Mouse (Mus musculus) MEL (cell line): Measurements from ENCODE around the gene Esr1. TPM values are rescaled to one million over a fixed set of nuclear protein-coding genes. Genes with fewer than 3 reads are reported as not detected.

ENCODE experiments used
- DNase-seq: peaks from one replicate; pipeline ENCODE4 v3.0.0; 2011; ENCODE audit warnings: low read depth, low spot score
- H3K27ac ChIP-seq: 2 replicates; pipeline ENCODE4 v1.5.1; 2012; ENCODE audit warnings: low read depth, mild to moderate bottlenecking, control low read depth, low read length, moderate library complexity; ENCODE audit not compliant: control insufficient read depth
- H3K27me3 ChIP-seq, 2 experiments: fragments of 150-350 bp in 1 of 2; sonication (generic) in 1 of 2; 2 replicates each; pipeline ENCODE4 v1.6.1; 2012; ENCODE audit warnings: low read length in 2 of 2, mild to moderate bottlenecking in 2 of 2, improper control_type of control experiment in 1 of 2, moderate library complexity in 1 of 2; ENCODE audit not compliant: insufficient read depth in 2 of 2, control insufficient read depth in 1 of 2
- H3K36me3 ChIP-seq, 2 experiments: 2 replicates each; pipeline ENCODE4 v1.6.1; 2012 to 2014; ENCODE audit warnings: low read length in 2 of 2, improper control_type of control experiment in 1 of 2, inconsistent platforms in 1 of 2, mild to moderate bottlenecking in 1 of 2; ENCODE audit not compliant: insufficient read depth in 2 of 2, control insufficient read depth in 1 of 2
- H3K4me1 ChIP-seq, 2 experiments: fragments of 150-350 bp in 1 of 2; sonication (generic) in 1 of 2; 2 replicates each; pipeline ENCODE4 v1.6.1; 2012; ENCODE audit warnings: low read length in 2 of 2, improper control_type of control experiment in 1 of 2, mild to moderate bottlenecking in 1 of 2; ENCODE audit not compliant: insufficient read depth in 2 of 2, control insufficient read depth in 1 of 2
- H3K4me3 ChIP-seq, 2 experiments: fragments of 150-350 bp in 1 of 2; sonication (generic) in 1 of 2; 2 replicates each; pipeline ENCODE4 v1.5.1; 2012; ENCODE audit warnings: low read depth in 2 of 2, low read length in 2 of 2, mild to moderate bottlenecking in 2 of 2, moderate library complexity in 2 of 2, control low read depth in 1 of 2, improper control_type of control experiment in 1 of 2; ENCODE audit not compliant: control insufficient read depth in 1 of 2, insufficient read depth in 1 of 2
- H3K79me2 ChIP-seq: 2 replicates; pipeline ENCODE4 v1.6.1; 2012; ENCODE audit warnings: mild to moderate bottlenecking, low read length, moderate library complexity; ENCODE audit not compliant: control insufficient read depth, poor library complexity, insufficient read depth
- H3K9ac ChIP-seq: 2 replicates; pipeline ENCODE4 v1.6.1; 2012; ENCODE audit warnings: low read depth, mild to moderate bottlenecking, control low read depth, low read length, moderate library complexity; ENCODE audit not compliant: control insufficient read depth, poor library complexity, severe bottlenecking
- H3K9me3 ChIP-seq: fragments of 150-350 bp; sonication (generic); replicated peaks from 2 replicates; pipeline ENCODE4 v1.6.1; 2012; ENCODE audit warnings: mild to moderate bottlenecking, low read length, improper control_type of control experiment, moderate library complexity; ENCODE audit not compliant: insufficient read depth
- EP300 ChIP-seq, 2 experiments: IDR thresholded peaks; 2 replicates each; pipeline ENCODE4 v1.6.1; 2011; ENCODE audit warnings: improper control_type of control experiment in 2 of 2, low read length in 2 of 2, low read depth in 1 of 2, mild to moderate bottlenecking in 1 of 2
- ETS1 ChIP-seq: IDR thresholded peaks from 2 replicates; pipeline ENCODE4 v1.6.1; 2012; ENCODE audit warnings: low read depth, mild to moderate bottlenecking, inconsistent platforms, low read length, improper control_type of control experiment, moderate library complexity
- GATA1 ChIP-seq: IDR thresholded peaks from 2 replicates; pipeline ENCODE4 v1.6.1; 2011; ENCODE audit warnings: low read depth, low read length, improper control_type of control experiment
- HCFC1 ChIP-seq: IDR thresholded peaks from 2 replicates; pipeline ENCODE4 v1.6.1; 2012; ENCODE audit warnings: low read depth, mild to moderate bottlenecking, inconsistent platforms, low read length, improper control_type of control experiment, moderate library complexity
- JUND ChIP-seq: IDR thresholded peaks from 2 replicates; pipeline ENCODE4 v1.6.1; 2011; ENCODE audit warnings: low read depth, mild to moderate bottlenecking, improper control_type of control experiment, low read length
- KAT2A ChIP-seq: conservative IDR thresholded peaks from 2 replicates; pipeline ENCODE4 v1.6.1; 2012; ENCODE audit warnings: low read depth, low read length, improper control_type of control experiment, inconsistent platforms
- MAFK ChIP-seq: IDR thresholded peaks from 2 replicates; pipeline ENCODE4 v1.6.1; 2011; ENCODE audit warnings: low read depth, mild to moderate bottlenecking, low read length, improper control_type of control experiment, borderline replicate concordance
- MAX ChIP-seq: IDR thresholded peaks from 2 replicates; pipeline ENCODE4 v1.6.1; 2011; ENCODE audit warnings: low read length, improper control_type of control experiment
- MEF2A ChIP-seq: IDR thresholded peaks from 2 replicates; pipeline ENCODE4 v1.6.1; 2014; ENCODE audit warnings: low read depth, mild to moderate bottlenecking, inconsistent platforms, low read length, improper control_type of control experiment; ENCODE audit not compliant: poor library complexity, insufficient replicate concordance, severe bottlenecking; ENCODE audit errors: extremely low read depth
- MXI1 ChIP-seq: IDR thresholded peaks from 2 replicates; pipeline ENCODE4 v1.6.1; 2011; ENCODE audit warnings: mild to moderate bottlenecking, low read depth, low read length, improper control_type of control experiment
- MYC ChIP-seq: IDR thresholded peaks from 2 replicates; pipeline ENCODE4 v1.6.1; 2011; ENCODE audit warnings: low read depth, mild to moderate bottlenecking, low read length, improper control_type of control experiment, moderate library complexity
- NELFE ChIP-seq: IDR thresholded peaks from 2 replicates; pipeline ENCODE4 v1.6.1; 2011; ENCODE audit warnings: low read depth, low read length, improper control_type of control experiment
- NRF1 ChIP-seq: IDR thresholded peaks from 2 replicates; pipeline ENCODE4 v1.6.1; 2014; ENCODE audit warnings: low read depth, mild to moderate bottlenecking, inconsistent platforms, low read length, improper control_type of control experiment, moderate library complexity; ENCODE audit not compliant: poor library complexity, insufficient read depth, severe bottlenecking
- POLR2A ChIP-seq, 2 experiments: IDR thresholded peaks; 2 replicates each; pipeline ENCODE4 v1.6.1; 2011 to 2012; ENCODE audit warnings: low read length in 2 of 2, mild to moderate bottlenecking in 2 of 2, control low read depth in 1 of 2, improper control_type of control experiment in 1 of 2, low read depth in 1 of 2, moderate library complexity in 1 of 2; ENCODE audit not compliant: control insufficient read depth in 1 of 2, insufficient read depth in 1 of 2, poor library complexity in 1 of 2
- POLR2AphosphoS2 ChIP-seq: IDR thresholded peaks from 2 replicates; pipeline ENCODE4 v1.6.1; 2011; ENCODE audit warnings: low read length, improper control_type of control experiment
- POLR2AphosphoS5 ChIP-seq: IDR thresholded peaks from 2 replicates; pipeline ENCODE4 v1.6.1; 2012; ENCODE audit warnings: low read depth, borderline replicate concordance, mild to moderate bottlenecking, inconsistent platforms, low read length, moderate library complexity, mixed read lengths
- RCOR1 ChIP-seq: IDR thresholded peaks from 2 replicates; pipeline ENCODE4 v1.6.1; 2012; ENCODE audit warnings: low read depth, mild to moderate bottlenecking, inconsistent platforms, low read length, improper control_type of control experiment
- SIN3A ChIP-seq: IDR thresholded peaks from 2 replicates; pipeline ENCODE4 v1.6.1; 2012; ENCODE audit warnings: low read length, improper control_type of control experiment, inconsistent platforms
- SMC3 ChIP-seq: IDR thresholded peaks from 2 replicates; pipeline ENCODE4 v1.6.1; 2011; ENCODE audit warnings: low read depth, low read length, improper control_type of control experiment
- TAL1 ChIP-seq: IDR thresholded peaks from 2 replicates; pipeline ENCODE4 v1.6.1; 2012; ENCODE audit warnings: mild to moderate bottlenecking, inconsistent platforms, low read length, moderate library complexity, mixed read lengths
- TBP ChIP-seq: IDR thresholded peaks from 2 replicates; pipeline ENCODE4 v1.8.0; 2011; ENCODE audit warnings: low read depth, low read length, improper control_type of control experiment
- ZNF384 ChIP-seq: IDR thresholded peaks from 2 replicates; pipeline ENCODE4 v1.6.1; 2012; ENCODE audit warnings: low read depth, mild to moderate bottlenecking, inconsistent platforms, low read length, improper control_type of control experiment
- polyA plus RNA-seq, 2 experiments: library from polyadenylated mRNA; stranded (reverse) in 1 of 2; unstranded in 1 of 2; fragments of >175 nt in 1 of 2; fragments of >200 nt in 1 of 2; gene quantifications; 2 replicates each; pipeline versions ENCODE4 v1.2.1 to v1.2.4; 2012; ENCODE audit warnings: low replicate concordance in 2 of 2, low read depth in 1 of 2; ENCODE audit not compliant: insufficient read length in 2 of 2, insufficient read depth in 1 of 2, missing spikeins in 1 of 2
- total RNA-seq: library from RNA; depleted of rRNA; stranded (reverse); fragments of 300-350 nt; gene quantifications from 2 replicates; pipeline ENCODE4 v1.2.3, GENCODE M21; 2012

Gene Esr1
- total and polyA plus RNA-seq, 3 experiments, result 0.65 to 0.69 TPM; not detected in 1

GRCm38 (mm10) chr10:4612313-4613036 is 1.1 kb downstream of the Esr1 start:
- peak in 1 of 2 experiments; percentile 81; a peak in 2 of 4 replicates for TF ChIP-seq POLR2A (IDR thresholded peaks at IDR 0.05; ENCODE audit: control insufficient read depth in 1 of 2, insufficient read depth in 1 of 2, low read depth in 1 of 2, low read length in 2 of 2, poor library complexity in 1 of 2)
- TF ChIP-seq ETS1, result peak; percentile 78
- TF ChIP-seq POLR2AphosphoS2, result 0 out of 2 replicates have a peak, but pooled peaks have one; percentile 42
- 0 out of 2 replicates have a peak, but pooled peaks have one; percentile 32 for TF ChIP-seq JUND
- TF ChIP-seq SIN3A, result peak; percentile 81
- peak; percentile 58 for TF ChIP-seq GATA1
- peak; percentile 25; the same call in 1 of the 2 replicates for TF ChIP-seq SMC3
- TF ChIP-seq RCOR1, result peak; percentile 29; the same call in 1 of the 2 replicates
- TF ChIP-seq MAX, result peak; percentile 83
- TF ChIP-seq NELFE, result peak; percentile 65
- no peak for TF ChIP-seq KAT2A
- peak; percentile 84 for TF ChIP-seq MXI1
- no peak; the same call in 1 of the 2 replicates for TF ChIP-seq ZNF384
- 0 out of 2 replicates have a peak, but pooled peaks have one; percentile 29 for TF ChIP-seq NRF1
- TF ChIP-seq MAFK, result peak; percentile 79
- TF ChIP-seq TAL1, result no peak
- peak; percentile 37 to 56; a peak in 3 of 4 replicates for TF ChIP-seq EP300 (IDR thresholded peaks at IDR 0.05; ENCODE audit: low read depth in 1 of 2, low read length in 2 of 2)
- no peak for TF ChIP-seq MEF2A
- no peak for TF ChIP-seq POLR2AphosphoS5
- peak; percentile 91 for TF ChIP-seq TBP
- 0 out of 2 replicates have a peak, but pooled peaks have one; percentile 83 for TF ChIP-seq MYC
- TF ChIP-seq HCFC1, result 0 out of 2 replicates have a peak, but pooled peaks have one; percentile 47
- peak overlapping the region; percentile 77 for H3K9ac ChIP-seq
- peak overlapping the region; percentile 64 to 80 for H3K4me3 ChIP-seq

More at GRCm38 (mm10) chr10:4612313-4613036, 1.1 kb downstream of the Esr1 start:
- Histone ChIP-seq H3K27ac (peak overlapping the region; percentile 90), H3K4me1 (peaks cover 0 to 7% of the 10 kb centered on the region in 2 experiments; a peak in 1 of 4 replicates), H3K9me3 (no peaks in the 10 kb centered on the region), H3K36me3 (peaks cover 0 to 7% of the 10 kb centered on the region in 2 experiments; a peak in 2 of 4 replicates), H3K27me3 (no peaks in the 10 kb centered on the region), H3K79me2 (no peaks in the 10 kb centered on the region)
- DNase-seq, result peak; percentile 93
